Mouse (Mus musculus): ENCODE data around the gene Gstt4.

Gstt4 gene

DNA sequence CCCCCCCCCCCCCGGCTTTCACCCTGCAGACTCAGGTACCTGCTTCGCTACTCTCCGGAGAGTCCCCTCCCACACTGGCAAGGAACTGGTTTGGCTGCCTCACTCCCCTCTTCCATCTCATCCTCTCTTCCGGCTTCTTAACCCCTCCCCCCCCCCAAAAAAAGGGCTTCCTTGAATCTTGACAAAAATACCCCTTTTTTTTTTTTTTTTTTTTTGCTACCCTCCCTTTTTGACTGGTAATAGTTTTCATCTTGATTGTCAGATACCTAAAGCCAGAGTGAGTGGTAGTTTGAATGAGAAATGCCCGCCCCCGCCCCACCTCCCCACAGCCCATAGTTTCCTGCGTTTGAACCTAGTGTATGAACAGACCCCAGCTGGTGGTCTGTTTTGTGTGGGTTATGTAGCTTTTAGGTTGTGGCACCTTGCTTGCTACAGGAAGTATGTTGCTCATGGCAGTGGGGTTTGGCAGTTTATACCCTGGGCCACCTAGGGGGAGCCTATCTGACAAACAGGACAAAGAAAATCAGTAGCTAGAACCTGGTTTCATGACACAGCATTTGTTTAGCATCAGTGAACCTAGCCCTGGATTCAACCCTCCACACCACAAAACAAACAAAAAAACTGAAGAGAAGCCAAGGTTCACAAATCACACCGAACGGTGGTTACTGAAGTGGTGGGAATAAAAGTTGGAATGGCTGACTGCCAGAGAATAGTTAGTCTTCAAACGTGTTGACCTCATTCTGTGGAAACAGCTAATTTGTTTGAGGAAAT lies 13.6 kb upstream of the Gstt4 start:
- DNase-seq (ENCODE audit: low spot score): no peak

GRCm38 (mm10) chr10:75835307-75835706 lies 13.0 kb upstream of the Gstt4 start:
- no peak for DNase-seq (ENCODE audit: low spot score)

- no peak for DNase-seq (ENCODE audit: low spot score)
These were observed 12.4 kb upstream of the Gstt4 start for GRCm38 (mm10) chr10:75834721-75835120.

- DNase-seq (ENCODE audit: low spot score): peak; percentile 69
These were observed 11.9 kb upstream of the Gstt4 start for GRCm38 (mm10) chr10:75834250-75834649.

GRCm38 (mm10) chr10:75833456-75834080 lies 11.2 kb upstream of the Gstt4 start:
- DNase-seq (ENCODE audit: low spot score): no peak

- peak; percentile 57 for DNase-seq (ENCODE audit: low spot score)
These were observed 10.0 kb upstream of the Gstt4 start for GRCm38 (mm10) chr10:75832272-75832895.

DNA sequence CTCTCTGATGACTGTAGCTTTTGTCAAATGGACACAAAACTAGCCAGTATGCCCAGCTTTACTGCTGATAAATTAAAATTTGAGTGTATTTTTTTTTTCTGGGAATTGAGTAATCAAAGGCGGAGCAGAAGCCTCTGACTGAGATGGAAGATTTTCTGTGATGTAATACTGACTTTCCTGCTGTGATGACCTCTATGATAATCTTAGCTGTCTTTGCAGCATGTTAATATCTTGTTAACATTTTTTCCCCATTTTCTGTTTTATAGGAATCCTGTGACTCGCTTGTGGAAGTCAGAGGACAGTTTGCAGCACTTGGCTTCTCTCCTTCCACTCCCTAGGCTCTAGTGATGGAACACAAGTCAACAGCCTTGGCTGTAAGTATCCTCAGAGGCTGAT lies 7.9 kb upstream of the Gstt4 start:
- no peak for DNase-seq (ENCODE audit: low spot score)

GRCm38 (mm10) chr10:75829529-75830274 lies 7.4 kb upstream of the Gstt4 start:
- DNase-seq (ENCODE audit: low spot score): no peak

GRCm38 (mm10) chr10:75828500-75828931 lies 6.2 kb upstream of the Gstt4 start:
- DNase-seq (ENCODE audit: low spot score): peak; percentile 38

DNA sequence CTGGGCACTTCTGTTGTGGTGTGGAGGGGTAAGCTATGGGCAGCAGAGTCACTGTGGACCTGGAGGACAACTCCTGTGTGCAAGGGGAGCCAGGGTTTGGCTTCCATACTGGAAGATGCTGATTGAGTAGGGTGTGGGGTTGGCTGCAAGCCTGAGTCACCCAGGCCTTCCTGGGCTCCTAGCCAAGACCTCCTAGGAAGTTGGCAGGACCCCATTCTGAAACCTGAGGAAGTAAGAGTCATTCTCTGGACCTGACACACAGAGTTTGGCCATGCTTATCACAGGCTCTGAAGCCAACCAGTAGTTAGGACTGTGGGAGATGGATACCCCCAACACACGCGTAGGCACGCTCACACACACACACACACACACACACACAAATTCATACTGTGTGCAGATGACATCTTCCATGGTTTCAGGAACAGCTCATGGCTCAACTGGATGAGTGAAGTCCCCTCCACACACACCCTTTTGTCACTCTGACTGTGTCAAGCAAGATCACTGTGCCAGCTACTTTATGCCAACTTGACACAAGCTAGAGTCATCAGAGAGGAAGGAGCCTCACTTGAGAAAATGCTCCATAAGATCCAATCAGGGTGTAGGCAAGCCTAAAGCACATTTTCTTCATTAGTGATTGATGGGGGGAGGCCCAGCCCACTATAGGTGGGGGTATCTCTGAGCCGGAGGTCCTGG lies 5.5 kb upstream of the Gstt4 start:
- DNase-seq (ENCODE audit: low spot score): peak; percentile 54

DNA sequence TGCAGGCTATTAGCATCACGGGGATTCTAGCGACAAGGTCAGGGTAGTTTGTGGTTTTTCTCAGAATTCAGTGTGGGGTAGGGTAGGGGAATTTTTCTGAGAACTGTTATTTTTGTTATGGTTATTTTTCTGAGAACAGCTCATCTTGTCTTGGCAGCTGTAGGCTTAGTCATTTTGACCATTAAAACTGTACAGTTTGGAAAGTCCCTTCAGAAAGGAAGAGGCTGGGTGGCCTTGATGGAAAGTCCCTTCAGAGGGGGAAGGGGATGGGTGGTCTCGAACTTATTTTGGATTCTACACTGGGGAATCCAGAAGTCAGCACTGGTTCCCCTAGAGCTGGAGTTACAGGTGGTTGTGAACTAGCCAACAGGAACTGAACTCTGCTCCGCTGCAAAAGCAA lies 2.2 kb upstream of the Gstt4 start:
- DNase-seq (ENCODE audit: low spot score): no peak

DNA sequence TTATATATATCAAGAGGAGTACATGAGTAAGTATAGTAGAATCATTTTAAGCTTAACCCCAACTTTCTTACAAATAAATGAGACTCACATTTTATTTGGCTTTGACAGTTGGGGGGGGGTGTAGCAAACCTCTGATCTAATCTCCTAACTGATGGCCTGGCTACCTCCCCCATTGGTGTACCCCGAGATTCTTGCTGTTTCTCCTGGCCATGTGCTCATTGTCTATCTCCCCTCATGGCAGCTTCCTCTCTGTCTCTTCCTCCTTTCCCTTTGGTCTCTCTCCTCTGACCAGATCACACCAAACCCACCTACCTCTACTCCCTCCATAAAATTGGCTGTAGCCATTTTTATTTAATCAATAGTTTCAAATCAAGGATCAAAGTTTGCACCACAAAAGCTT lies 1.4 kb upstream of the Gstt4 start:
- DNase-seq (ENCODE audit: low spot score): no peak

DNA sequence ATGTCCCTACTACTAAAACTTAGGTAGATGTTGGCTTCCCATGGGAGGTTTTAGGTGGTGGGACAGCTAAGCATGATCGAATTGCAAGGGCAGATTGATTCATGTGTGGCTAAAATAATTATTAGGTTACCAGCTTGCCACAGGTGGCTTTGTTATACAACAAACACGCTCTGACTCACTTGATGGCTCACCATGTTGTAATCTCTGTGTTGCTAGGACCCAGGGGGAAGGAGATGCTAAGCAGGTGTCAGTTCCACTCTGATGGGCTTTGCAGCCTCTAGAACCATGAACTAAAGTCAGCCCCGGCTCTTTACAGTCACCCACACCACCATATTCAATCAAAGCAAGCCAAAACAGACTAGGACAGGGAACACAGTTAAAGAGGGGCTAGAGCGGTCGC lies 2.5 kb downstream of the Gstt4 start:
- DNase-seq (ENCODE audit: low spot score): no peak

- no peak for DNase-seq (ENCODE audit: low spot score)
These were observed 3.7 kb downstream of the Gstt4 start for GRCm38 (mm10) chr10:75818641-75819040.

DNA sequence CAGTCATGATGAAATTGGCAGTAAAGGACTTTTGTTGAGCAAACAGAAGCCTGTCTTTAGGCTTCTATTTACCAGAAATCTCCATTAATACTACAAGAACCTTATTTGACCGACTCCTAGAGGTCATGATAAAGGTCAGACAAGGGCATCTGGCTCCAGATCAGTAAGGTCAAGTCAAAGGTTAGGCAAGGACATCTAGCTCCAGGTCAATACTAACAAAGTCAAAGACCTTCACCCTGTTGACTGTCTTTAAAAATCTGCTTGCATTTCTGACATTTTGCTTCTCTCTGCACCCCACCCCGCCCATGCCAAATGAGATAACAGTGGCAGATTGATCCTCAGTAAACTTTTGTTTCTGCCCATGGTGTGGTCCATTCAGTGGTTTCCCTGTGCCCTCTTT lies 18.1 kb downstream of the Gstt4 start:
- no peak for DNase-seq (ENCODE audit: low spot score)

DNA sequence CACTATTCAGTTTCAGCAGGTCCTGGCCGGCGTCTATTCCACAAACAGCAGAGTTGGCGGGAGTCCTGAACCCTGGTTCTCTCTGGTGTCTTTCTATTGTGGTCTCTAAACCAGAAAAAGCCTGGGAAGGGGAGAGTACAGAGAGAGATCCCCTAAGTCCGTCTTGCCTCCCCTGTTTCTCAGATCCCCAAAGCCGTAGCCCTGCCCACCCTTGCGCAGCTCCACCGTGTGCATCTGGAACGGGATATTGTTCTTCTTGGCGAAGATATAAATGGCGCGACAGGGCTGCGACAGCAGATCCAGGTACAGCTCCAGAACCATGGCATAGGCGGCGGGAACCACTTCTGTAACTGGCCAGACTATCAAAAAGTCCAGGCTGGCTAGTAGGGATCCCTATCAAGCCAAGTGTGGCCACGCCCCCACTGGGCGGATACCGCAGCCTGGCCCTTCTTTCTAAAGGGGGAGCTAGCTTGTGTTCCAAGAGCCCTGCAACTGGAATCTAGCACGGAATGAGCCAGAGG lies 24.1 kb downstream of the Gstt4 start, which contains the start of gene Gstt1:
TSS of gene Gstt1 (minus strand) at position 409 of the 521 bp plus-strand sequence.
- no peak for DNase-seq (ENCODE audit: low spot score)

DNA sequence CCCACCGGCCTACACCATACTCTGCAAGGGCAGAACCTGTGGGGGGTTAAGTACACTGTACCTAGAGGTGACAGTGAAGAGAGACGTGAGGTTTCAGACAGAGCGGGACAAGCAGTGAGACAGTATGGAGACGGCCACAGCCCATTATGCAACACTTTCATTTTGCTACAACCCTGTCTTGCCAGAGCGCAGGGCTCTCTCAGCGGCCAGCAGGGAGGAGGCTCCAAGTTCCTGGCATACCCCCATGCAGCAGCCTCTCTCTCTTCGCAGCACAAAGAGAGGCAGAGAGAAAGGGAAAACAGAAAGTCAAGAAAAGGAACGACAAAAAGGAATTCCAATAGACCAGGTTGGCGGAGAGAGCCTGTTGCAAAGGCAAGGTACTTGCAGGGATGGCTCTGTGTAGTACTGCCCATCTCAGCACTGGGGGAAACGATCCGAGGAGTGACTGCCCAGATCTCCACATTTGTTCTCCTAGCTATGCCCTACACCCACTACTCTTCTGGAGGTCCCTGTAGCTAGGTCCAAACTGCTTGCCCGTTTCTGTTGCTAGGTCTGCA lies 24.6 kb downstream of the Gstt4 start:
- DNase-seq (ENCODE audit: low spot score): peak; percentile 33

GRCm38 (mm10) chr10:75796731-75797516 lies 25.4 kb downstream of the Gstt4 start:
- DNase-seq (ENCODE audit: low spot score): no peak

DNA sequence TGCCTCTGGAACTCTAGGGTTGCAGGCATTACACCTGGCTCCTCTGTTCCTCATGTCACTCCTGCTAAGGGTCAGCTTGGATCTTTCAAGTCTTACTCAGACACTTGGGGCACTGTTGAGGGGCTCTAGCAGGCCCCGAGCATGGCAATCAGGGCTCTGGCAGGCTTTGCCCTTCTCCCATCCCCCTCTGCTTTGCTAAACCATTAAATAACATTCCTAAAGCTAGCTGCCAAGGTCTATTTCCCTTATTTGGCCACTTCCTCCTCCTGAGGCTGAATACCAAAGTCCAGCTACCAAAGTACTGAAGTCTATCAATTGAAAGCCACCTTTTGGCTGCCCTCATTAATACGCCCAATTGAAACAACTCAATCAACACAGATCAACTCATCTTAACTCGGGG lies 27.5 kb downstream of the Gstt4 start:
- no peak for DNase-seq (ENCODE audit: low spot score)

GRCm38 (mm10) chr10:75790773-75791172 lies 31.6 kb downstream of the Gstt4 start:
- DNase-seq (ENCODE audit: low spot score): no peak
